Mouse (Mus musculus) cortical plate, adult 2 months (tissue): Measurements from ENCODE around the gene Ttc3.

Experiments
- CTCF ChIP-seq: fragments of 200-500 bp; IDR thresholded peaks from 2 replicates; pipeline ENCODE4 v1.5.1; 2011; ENCODE audit warnings: mild to moderate bottlenecking, control low read depth, low read length; ENCODE audit not compliant: insufficient read depth; ENCODE audit errors: extremely low read depth
- POLR2A ChIP-seq: fragments of 200-500 bp; IDR thresholded peaks from 2 replicates; pipeline ENCODE4 v1.6.1; 2011; ENCODE audit warnings: mild to moderate bottlenecking, low read length, control low read depth; ENCODE audit not compliant: insufficient read depth; ENCODE audit errors: extremely low read depth

- no peak for TF ChIP-seq CTCF
- TF ChIP-seq POLR2A, result no peak
Measured at GRCm38 (mm10) chr16:94517606-94518005, 147.2 kb downstream of the Ttc3 start.
